In genomic region chr2:32060228-32060805, GRCm38 (mm10) we compare ENCODE assay signal across 18 mouse cellular contexts. TPM values are rescaled to one million over a fixed set of nuclear protein-coding genes. Genes with fewer than 3 reads are reported as not detected.
DNase-seq lines count a peak whose midpoint lies in the region; ATAC-seq lines count a peak whose summit lies in the region.
"Had no signal": no experiment of that assay in that cellular context is flagged by ENCODE, and none has a peak within 500 bp of the region (broad histone marks: within the 10 kb centered on the region; RNA-seq: fewer than 3 reads in every experiment).

No protein-coding gene starts in this region.

- H3K4me3 ChIP-seq in heart, embryonic 14.5 days (ENCODE audit: control insufficient read depth in 1 of 2, insufficient read depth in 1 of 2, low read depth in 1 of 2, low read length in 2 of 2): no peak overlapping the region
- H3K4me3 ChIP-seq in forebrain, embryonic 13.5 days: no peak overlapping the region
- H3K4me3 ChIP-seq: limb, embryonic 12.5 days; lung, embryonic 15.5 days; midbrain, embryonic 13.5 days had no signal

- intact Hi-C loops in heart, postnatal 25 days (cut with DNase I): no loop called here

- 74% methylated on average over 6 of the region's 6 CpGs for WGBS in heart, embryonic 14.5 days
- WGBS in forebrain, embryonic 13.5 days: 72% methylated on average over 6 of the region's 6 CpGs

- H3K36me3 ChIP-seq in heart, embryonic 14.5 days (ENCODE audit: control insufficient read depth, insufficient read depth, low read length): no peaks in the 10 kb centered on the region
- no peaks in the 10 kb centered on the region for H3K36me3 ChIP-seq in forebrain, embryonic 13.5 days (ENCODE audit: poor library complexity, severe bottlenecking)
- H3K36me3 ChIP-seq: limb, embryonic 12.5 days; lung, embryonic 15.5 days; midbrain, embryonic 13.5 days had no signal

- peak overlapping the region in 1 of 2 experiments; percentile 55; a peak in 1 of 4 replicates for H3K27ac ChIP-seq in heart, embryonic 14.5 days (replicated peaks in 1 of 2; ENCODE audit: control insufficient read depth in 1 of 2, insufficient read depth in 1 of 2, low read depth in 2 of 2, low read length in 2 of 2)
- no peak overlapping the region for H3K27ac ChIP-seq in forebrain, embryonic 13.5 days
- H3K27ac ChIP-seq: limb, embryonic 12.5 days; lung, embryonic 15.5 days; midbrain, embryonic 13.5 days had no signal

- no peaks in the 10 kb centered on the region for H3K27me3 ChIP-seq in heart, embryonic 14.5 days (ENCODE audit: control insufficient read depth, insufficient read depth, low read length)
- no peaks in the 10 kb centered on the region for H3K27me3 ChIP-seq in forebrain, embryonic 13.5 days
- H3K27me3 ChIP-seq: limb, embryonic 12.5 days; lung, embryonic 15.5 days had no signal

- no peak for ATAC-seq in heart, embryonic 14.5 days (ENCODE audit: insufficient number of reproducible peaks, insufficient read depth, low FRiP score, low read depth)
- no peak for ATAC-seq in forebrain, embryonic 13.5 days
- ATAC-seq: forebrain, embryonic 16.5 days; hindbrain, embryonic 16.5 days; midbrain, embryonic 13.5 days had no signal

- H3K9me3 ChIP-seq in heart, embryonic 14.5 days (ENCODE audit: control insufficient read depth, low read length): no peaks in the 10 kb centered on the region
- no peaks in the 10 kb centered on the region for H3K9me3 ChIP-seq in forebrain, embryonic 13.5 days (replicated peaks)
- H3K9me3 ChIP-seq: limb, embryonic 12.5 days; lung, embryonic 15.5 days; midbrain, embryonic 13.5 days had no signal

- H3K4me1 ChIP-seq in heart, embryonic 14.5 days (ENCODE audit: control insufficient read depth in 2 of 2, insufficient read depth in 2 of 2, low read length in 2 of 2): peaks cover 64 to 85% of the 10 kb centered on the region in 2 experiments
- H3K4me1 ChIP-seq in forebrain, embryonic 13.5 days: no peaks in the 10 kb centered on the region
- H3K4me1 ChIP-seq: lung, embryonic 15.5 days had no signal

- H3K4me2 ChIP-seq in heart, embryonic 14.5 days (ENCODE audit: low read length): no peak overlapping the region
- no peak overlapping the region for H3K4me2 ChIP-seq in forebrain, embryonic 13.5 days
- H3K4me2 ChIP-seq: limb, embryonic 12.5 days; lung, embryonic 15.5 days; midbrain, embryonic 13.5 days had no signal

- H3K9ac ChIP-seq in heart, embryonic 14.5 days (ENCODE audit: low read length): peak overlapping the region; percentile 44; the same call in 1 of the 2 replicates
- H3K9ac ChIP-seq in forebrain, embryonic 13.5 days: no peak overlapping the region
- H3K9ac ChIP-seq: limb, embryonic 12.5 days; lung, embryonic 15.5 days; midbrain, embryonic 13.5 days had no signal

- DNase-seq in heart, postnatal 25 days (ENCODE audit: low spot score): no peak
- peak; percentile 66 for DNase-seq in thymus, postnatal 0 days (ENCODE audit: low spot score)
- DNase-seq in thymus, adult 18-20 months: no peak
- peak; percentile 46 for DNase-seq in induced T-regulatory cell, adult 2 months (ENCODE audit: low read depth)
- peak; percentile 50 for DNase-seq in thymus, postnatal 25 days
- DNase-seq in c-Kit-positive CD71-positive TER-119-positive erythroid progenitor cells, embryonic 14.5 days (ENCODE audit: low spot score): no peak
- DNase-seq: adrenal gland, adult 8-10 months; cerebellum, adult 11 months; cerebellum, postnatal 25 days; kidney, adult 18-20 months; kidney, postnatal 25 days had no signal

RNA-seq across cellular contexts. Expression of gene Fam78a, which starts 24.3 kb away (rescaled TPM):
- polyA plus RNA-seq in heart, embryonic 14.5 days (2014; fragmentation: Nextera tagmentation; extraction: Ambion mirVana): 29.0 and 33.7 TPM in 2 replicates
- total RNA-seq in heart, postnatal 25 days (2021): 10 to 100 TPM; 20.0 TPM
- 57.5 and 68.6 TPM in 2 replicates for polyA plus RNA-seq in thymus, postnatal 0 days (2015; fragmentation: Nextera tagmentation; extraction: Ambion mirVana)
- 0.36 and 0.73 TPM in 2 replicates for polyA plus RNA-seq in forebrain, embryonic 13.5 days (2015; fragmentation: Nextera tagmentation; extraction: Ambion mirVana)

RNA-seq across cellular contexts. Expression of gene Plpp7, which starts 35.0 kb away (rescaled TPM):
- 13.3 and 13.6 TPM in 2 replicates for polyA plus RNA-seq in heart, embryonic 14.5 days (2014; fragmentation: Nextera tagmentation; extraction: Ambion mirVana)
- 10 to 100 TPM; 31.8 to 33.7 TPM for total RNA-seq in heart, postnatal 25 days (2021)
- polyA plus RNA-seq in thymus, postnatal 0 days (2015; fragmentation: Nextera tagmentation; extraction: Ambion mirVana): 0.91 and 1.0 TPM in 2 replicates
- polyA plus RNA-seq in forebrain, embryonic 13.5 days (2015; fragmentation: Nextera tagmentation; extraction: Ambion mirVana): 10.3 and 11.9 TPM in 2 replicates

Comparison
In these comparisons a context has a peak if more than half of its experiments do, and no peak if none do; other contexts are left out.
1. DNase-seq: peak in thymus, postnatal 0 days (single experiment), induced T-regulatory cell, adult 2 months (single experiment) and thymus, postnatal 25 days (single experiment); none in heart, postnatal 25 days (single experiment), thymus, adult 18-20 months (0 of 2) and c-Kit-positive CD71-positive TER-119-positive erythroid progenitor cells, embryonic 14.5 days (single experiment).
2. RNA of gene Fam78a, which starts 24.3 kb away (polyA plus RNA-seq): 57.5 to 68.6 TPM in thymus, postnatal 0 days and 29.0 to 33.7 TPM in heart, embryonic 14.5 days; 0.36 to 0.73 TPM in forebrain, embryonic 13.5 days; every median in the first group is over 10 times any median in the second.